ENCODE assay signal across 21 mouse cellular contexts in the genomic region with DNA sequence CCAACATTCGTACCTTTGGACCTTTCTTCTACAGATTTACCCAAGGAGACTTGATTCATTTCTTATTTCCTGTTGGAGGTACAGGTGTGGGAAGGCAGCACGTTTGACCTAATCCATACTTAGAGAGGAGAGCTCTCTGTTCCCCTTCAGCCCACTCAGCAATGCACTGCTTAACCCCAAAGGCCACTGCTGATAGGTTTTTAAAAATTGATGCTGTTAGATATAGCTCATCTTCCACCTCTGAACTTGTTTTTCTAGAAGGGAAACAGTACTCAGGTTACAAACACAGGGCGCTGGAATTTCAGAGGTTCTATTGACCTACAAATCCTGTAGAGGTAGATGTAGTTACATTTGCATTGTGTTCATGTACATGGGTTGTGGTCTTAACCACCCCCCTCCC.
A peak's percentile ranks its signal among the peaks of the same experiment; 100 is the strongest.
DNase-seq lines count a peak whose midpoint lies in the region; ATAC-seq and TF ChIP-seq lines count a peak whose summit lies in the region.
"Had no signal": no experiment of that assay in that cellular context is flagged by ENCODE, and none has a peak within 500 bp of the region (broad histone marks: within the 10 kb centered on the region; RNA-seq: fewer than 3 reads in every experiment).

No protein-coding gene starts in this region.

- peaks cover 28% of the 10 kb centered on the region for H3K4me1 ChIP-seq in heart, embryonic 11.5 days (ENCODE audit: control insufficient read depth, insufficient read depth, low read length)

- peak overlapping the region; percentile 46; the same call in 1 of the 2 replicates for H3K27ac ChIP-seq in gastrocnemius, adult 2 months
- no peak overlapping the region for H3K27ac ChIP-seq in heart, embryonic 11.5 days (ENCODE audit: low read depth, low read length)

- no peak for DNase-seq in gastrocnemius, adult 2 months
- DNase-seq in gastrocnemius, postnatal 10 days, result no peak
- peak; percentile 58 for DNase-seq in heart, adult 11 months
- peak; percentile 64 for DNase-seq in A20 (ENCODE audit: low read depth, low spot score)
- DNase-seq in layer of hippocampus, adult 8-10 months (ENCODE audit: low spot score in 2 of 2), result no peak
- DNase-seq: adrenal gland, adult 2 months; adrenal gland, adult 8-10 months; adrenal gland, postnatal 10 days; adrenal gland, postnatal 14 days; adrenal gland, postnatal 25 days; adrenal gland, postnatal 36 days; B cell, adult 2 months; cerebellum, adult 11 months; cerebellum, adult 11-12 months; cerebellum, adult 18-20 months; cerebellum, adult 2 months had no signal

- no peak overlapping the region for H3K4me2 ChIP-seq in heart, embryonic 11.5 days

- H3K9me3 ChIP-seq in heart, embryonic 11.5 days (replicated peaks; ENCODE audit: control insufficient read depth, low read length), result no peaks in the 10 kb centered on the region

- intact Hi-C loops in gastrocnemius, adult 2 months (cut with DNase I), result loop anchor here (2.0 kb wide), 1 partner anchor 19 kb away; no protein-coding TSS in a partner anchor

- no peak overlapping the region for H3K4me3 ChIP-seq in gastrocnemius, adult 2 months
- H3K4me3 ChIP-seq in heart, embryonic 11.5 days (ENCODE audit: low read depth, low read length), result no peak overlapping the region

- TF ChIP-seq CTCF in gastrocnemius, adult 2 months (IDR thresholded peaks at IDR 0.05), result no peak

- no peak overlapping the region for H3K9ac ChIP-seq in heart, embryonic 11.5 days (ENCODE audit: low read depth, low read length)

- H3K36me3 ChIP-seq in heart, embryonic 11.5 days (ENCODE audit: control insufficient read depth, insufficient read depth, low read length), result no peaks in the 10 kb centered on the region
- H3K36me3 ChIP-seq: G1E had no signal

- H3K27me3 ChIP-seq in heart, embryonic 11.5 days (ENCODE audit: control insufficient read depth, insufficient read depth, low read length), result no peaks in the 10 kb centered on the region
- H3K27me3 ChIP-seq: Patski had no signal

- ATAC-seq in heart, embryonic 11.5 days (replicated peaks; ENCODE audit: insufficient number of reproducible peaks, low FRiP score, low TSS enrichment), result no peak
- ATAC-seq: activated CD4-positive, CD25-positive, alpha-beta regulatory T cell, adult 4 months; CD4-positive, CD25-positive, alpha-beta regulatory T cell, adult 4 months; Patski had no signal

- 82% methylated on average over 3 of the region's 3 CpGs for WGBS in heart, embryonic 11.5 days (ENCODE audit: insufficient replicate concordance)

Comparison
In these comparisons a context has a peak if more than half of its experiments do, and no peak if none do; other contexts are left out.
1. DNase-seq: peak in heart, adult 11 months (single experiment) and A20 (single experiment); none in gastrocnemius, adult 2 months (single experiment), gastrocnemius, postnatal 10 days (single experiment) and layer of hippocampus, adult 8-10 months (0 of 2).